Mouse (Mus musculus) embryo, embryonic 11.5 days (tissue): ENCODE measurements around the gene Rgs14.

Experiments
- DNase-seq: peaks from one replicate; pipeline ENCODE4 v3.0.0-alpha.2; 2012; ENCODE audit warnings: low read depth, low spot score

The Rgs14 gene

GRCm38 (mm10) chr13:55404853-55405782, 35.6 kb downstream of the Rgs14 start:
- DNase-seq: peak; percentile 77

- DNase-seq: no peak
Observed at GRCm38 (mm10) chr13:55405783-55406390, 36.4 kb downstream of the Rgs14 start.

DNA sequence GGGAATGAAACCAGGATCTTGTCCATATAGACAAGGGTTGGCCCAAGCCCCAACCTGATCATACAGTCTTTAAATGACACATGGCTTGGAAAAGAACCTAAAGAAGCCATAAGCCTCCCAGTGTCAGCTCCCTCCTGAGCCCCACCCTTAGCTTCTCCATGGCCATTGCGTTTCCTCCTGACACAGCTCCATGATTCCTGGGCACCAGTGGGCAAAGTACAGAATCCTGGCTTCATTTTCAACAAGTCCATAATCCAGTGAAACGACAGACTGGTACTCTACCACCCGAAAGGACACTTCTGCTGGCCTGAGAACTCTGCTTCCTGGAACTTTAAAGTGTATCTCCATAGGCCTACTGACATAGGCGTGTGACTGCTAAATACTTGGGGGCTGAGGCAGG, 37.8 kb downstream of the Rgs14 start:
- DNase-seq: no peak

DNA sequence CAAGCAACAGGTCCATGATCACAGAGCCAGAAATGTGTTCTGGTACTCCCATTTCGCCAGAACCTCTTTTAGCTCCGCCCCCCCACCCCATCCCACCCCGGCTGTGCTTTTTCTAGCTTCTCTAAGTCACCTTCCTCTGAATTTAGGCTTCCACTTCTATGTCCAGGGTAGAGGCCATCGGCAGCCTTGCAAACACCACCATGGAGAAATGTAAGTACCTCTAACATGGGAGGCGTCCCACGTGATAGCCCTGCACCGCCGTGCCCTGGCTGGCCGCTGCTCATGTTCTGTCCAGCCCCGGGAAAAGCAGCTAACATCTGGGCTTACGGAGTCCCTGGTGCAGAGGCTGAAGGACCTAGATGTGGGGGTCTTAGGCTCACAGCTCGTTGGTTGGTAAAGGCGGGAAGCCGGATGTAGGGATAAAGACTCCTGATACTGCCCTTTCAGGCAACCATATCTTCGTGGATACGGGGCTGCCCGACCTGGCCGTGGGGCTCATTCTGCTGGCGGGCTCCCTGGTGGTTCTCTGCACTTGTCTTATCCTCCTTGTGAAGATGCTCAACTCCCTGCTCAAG, 39.1 kb downstream of the Rgs14 start:
- no peak for DNase-seq

GRCm38 (mm10) chr13:55411826-55412225, 42.3 kb downstream of the Rgs14 start:
- no peak for DNase-seq

DNA sequence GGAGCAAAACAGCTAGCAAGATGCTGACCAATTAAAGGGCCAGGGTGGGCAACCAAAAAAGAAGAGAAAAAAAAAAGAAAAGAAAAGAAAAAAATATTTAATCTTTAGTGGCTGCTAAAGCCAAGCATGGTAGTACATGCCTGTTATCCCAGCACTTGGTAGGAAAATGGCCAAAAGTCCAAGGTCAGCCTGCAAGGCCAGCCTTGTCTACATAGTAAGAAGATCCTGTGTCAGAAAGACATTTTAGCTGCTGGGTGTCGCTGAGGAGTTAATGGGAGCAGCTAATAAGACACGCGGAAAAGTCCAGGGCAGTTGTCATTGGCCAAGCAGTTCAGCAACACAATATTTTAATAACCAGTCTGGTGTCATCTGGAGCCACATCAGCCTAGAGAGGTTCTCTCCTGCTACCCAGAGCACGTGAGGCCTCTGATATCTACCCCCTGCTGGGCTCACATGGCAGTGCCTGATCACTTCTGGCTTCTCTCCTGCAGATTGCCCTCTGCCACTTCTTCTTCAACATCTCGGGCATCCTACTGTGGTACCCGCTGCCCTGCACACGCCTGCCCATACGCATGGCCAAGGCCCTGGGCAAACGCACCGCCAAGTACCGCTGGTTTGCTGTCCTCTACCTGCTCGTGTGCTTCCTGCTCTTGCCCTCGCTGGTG, 43.2 kb downstream of the Rgs14 start:
- DNase-seq: no peak

- no peak for DNase-seq
Observed at GRCm38 (mm10) chr13:55413333-55413732, 43.8 kb downstream of the Rgs14 start.

DNA sequence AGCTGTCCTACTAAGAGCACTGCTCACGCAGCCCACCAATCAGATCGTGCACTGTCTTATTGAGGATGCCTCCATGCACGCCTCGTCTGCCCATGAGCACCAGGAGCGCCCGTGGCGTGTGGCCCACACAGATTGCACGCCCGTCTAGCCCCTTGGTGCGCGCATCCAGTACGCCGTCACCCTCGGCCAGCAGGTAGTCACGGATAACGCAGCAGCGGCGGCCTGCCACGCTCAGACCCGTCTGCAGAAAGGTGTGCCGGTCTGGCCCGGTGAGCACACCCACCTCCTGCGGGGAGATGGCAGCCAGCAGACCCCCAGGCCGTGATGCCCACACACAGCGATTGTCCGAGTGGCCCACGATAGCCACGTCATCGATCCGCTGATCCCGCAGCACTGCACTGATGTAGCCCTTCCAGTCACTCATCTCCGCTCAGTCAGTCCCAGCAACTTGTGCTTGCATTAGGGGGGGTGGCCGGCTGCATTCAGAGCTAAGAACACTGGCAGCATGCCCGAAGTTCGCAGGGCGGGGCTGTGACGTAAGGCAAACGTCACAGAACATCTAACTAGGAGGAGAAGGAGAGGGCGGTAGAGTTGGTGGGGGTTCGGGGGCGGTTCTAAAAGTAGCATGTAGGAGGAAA, 45.3 kb downstream of the Rgs14 start, which contains the start of gene Pfn3:
Gene Pfn3 (minus strand): TSS at position 490 of the 638 bp plus-strand sequence.
- DNase-seq: peak; percentile 59

GRCm38 (mm10) chr13:55418004-55418403, 48.5 kb downstream of the Rgs14 start:
- DNase-seq: peak; percentile 62

GRCm38 (mm10) chr13:55419142-55419541, 49.6 kb downstream of the Rgs14 start:
- DNase-seq: no peak

- no peak for DNase-seq
Observed at GRCm38 (mm10) chr13:55420018-55420932, 50.7 kb downstream of the Rgs14 start.

- DNase-seq: no peak
Observed at GRCm38 (mm10) chr13:55420933-55421800, 51.6 kb downstream of the Rgs14 start.

DNA sequence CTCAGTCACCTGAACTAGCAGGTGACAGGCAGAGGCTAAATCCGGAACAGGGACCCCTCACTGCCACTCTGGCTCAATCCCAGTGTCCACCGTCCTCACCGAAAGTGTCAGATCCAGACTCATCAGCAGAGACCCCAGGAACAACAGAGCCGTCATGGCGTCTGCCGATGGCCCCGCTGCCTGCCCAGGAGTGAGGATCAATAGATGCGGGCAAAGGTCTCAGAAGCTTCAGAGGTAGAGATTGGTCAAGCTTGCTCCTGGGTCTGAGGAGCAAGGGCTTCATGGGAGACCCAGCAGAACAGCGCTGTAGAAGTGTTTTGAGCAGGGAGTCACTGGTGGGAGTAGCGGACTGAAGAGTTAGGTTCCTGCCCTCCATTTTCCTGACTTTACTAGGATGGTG, 57.1 kb downstream of the Rgs14 start, which contains the start of gene F12:
Gene F12 (minus strand): TSS at position 181 of the 400 bp plus-strand sequence.
- no peak for DNase-seq

DNA sequence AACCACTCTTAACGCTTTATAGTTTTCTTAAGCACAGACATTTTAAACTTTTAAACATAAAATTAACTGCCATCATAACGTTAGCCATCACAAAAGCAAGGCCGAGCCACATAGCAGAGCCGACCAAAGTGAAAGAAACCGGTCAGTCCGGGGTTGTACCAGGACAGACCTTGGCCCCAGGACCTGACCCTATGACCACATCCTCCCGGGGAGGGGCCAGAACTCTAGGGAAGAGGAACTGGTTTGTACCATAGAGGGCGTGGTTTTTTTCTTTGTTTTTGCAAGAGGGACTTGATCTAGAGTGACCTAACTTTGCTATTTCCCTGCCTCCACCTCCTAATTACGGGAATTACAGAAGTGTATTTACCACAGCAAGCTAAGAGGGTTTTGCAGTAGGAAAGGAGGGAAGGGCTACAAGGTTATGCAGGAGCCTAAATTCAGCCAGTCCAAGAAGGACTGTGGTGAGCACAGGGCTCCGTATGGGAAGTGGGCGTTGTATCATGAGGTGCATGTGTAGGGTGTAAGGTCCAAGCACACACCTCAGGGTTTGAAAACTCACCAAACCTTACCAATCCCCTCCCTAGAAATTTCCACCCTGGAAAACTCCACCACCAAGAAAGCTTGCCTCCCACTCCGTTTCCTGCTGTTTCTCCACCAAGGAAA, 59.8 kb downstream of the Rgs14 start:
- no peak for DNase-seq

GRCm38 (mm10) chr13:55430566-55430965, 61.0 kb downstream of the Rgs14 start:
- no peak for DNase-seq

DNA sequence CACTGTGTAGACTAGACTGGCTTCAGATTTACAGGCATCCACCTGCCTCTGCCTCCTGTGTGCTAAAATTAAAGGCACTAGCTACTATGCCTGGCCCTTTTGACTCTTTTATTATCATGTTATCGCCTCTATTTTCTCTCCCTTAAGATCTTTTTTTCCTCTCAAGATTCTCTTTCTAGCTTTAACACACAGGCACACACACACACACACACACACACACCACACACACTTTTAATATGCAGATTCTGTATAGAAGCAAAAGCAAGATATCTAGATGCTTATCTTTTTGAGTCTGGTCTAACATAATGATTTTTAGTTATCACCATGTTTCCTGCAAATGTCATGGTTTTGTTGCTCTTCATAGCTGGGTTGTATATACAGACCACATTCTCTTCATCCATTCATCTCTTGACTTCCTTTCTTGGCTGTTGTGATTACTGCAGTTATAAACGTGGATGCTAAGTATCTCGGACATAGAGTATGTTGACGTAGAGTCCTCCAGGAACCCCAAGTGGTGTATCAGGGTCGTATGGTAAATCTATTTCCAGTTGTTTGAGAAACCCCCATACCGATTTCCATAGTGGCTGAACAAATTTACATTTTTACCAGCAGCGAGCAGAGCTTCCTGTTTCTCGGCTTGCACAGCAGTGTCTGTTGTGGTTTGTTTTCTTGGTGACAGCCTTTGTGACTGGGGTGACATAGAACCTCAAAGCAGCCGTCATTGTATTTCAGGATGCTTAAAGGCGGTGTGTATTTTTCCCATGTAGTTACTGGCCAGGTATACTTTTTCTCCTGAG, 62.6 kb downstream of the Rgs14 start:
- DNase-seq: no peak
